Mouse (Mus musculus) heart, postnatal 0 days (tissue): ENCODE data around the gene Efcab11.

Experiments used
- CTCF ChIP-seq: IDR thresholded peaks from 2 replicates; pipeline ENCODE4 v1.5.1; 2016; ENCODE audit warnings: antibody characterized with exemption, control low read depth, low read depth
- EP300 ChIP-seq: IDR thresholded peaks from 2 replicates; pipeline ENCODE4 v1.6.1; 2016; ENCODE audit warnings: antibody characterized with exemption, low read depth

DNA sequence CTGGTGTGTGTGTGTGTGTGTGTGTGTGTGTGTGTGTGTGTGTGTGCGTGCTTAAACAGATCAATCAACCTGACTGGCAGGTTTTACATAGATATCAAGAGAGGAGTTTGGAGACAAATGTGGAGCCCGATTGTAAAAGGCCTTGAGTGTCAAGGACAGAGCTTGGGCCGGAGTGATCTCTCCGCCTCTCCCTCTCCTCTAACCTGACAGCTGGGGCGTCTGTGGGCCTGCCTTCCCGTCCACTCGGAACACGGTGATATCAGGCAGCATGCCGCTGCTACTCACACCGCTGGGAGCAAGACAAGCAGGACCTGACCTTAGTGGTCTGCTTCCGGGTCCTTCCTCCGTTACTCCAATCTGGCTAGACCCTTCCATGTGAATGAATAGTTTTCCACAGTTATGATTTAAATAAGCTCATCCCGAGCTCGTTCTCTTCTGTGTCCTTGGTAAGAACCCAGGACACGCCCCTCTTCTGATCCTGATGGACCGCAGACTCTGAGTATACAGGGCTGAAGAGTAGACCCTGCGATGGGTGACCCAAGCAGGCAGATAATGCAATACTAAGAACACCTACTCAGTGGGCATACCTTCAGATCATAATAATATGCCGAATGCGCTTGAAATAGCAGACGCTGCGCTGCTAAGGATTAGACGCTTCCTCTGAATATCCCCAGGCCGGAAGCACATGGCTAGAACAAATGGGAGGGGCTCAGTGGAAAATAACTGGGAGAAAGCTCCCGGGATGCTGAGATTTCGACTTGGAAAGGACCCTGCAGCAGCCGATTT lies 214.1 kb downstream of the Efcab11 start:
- TF ChIP-seq CTCF = no peak
- TF ChIP-seq EP300 = no peak
